Mouse (Mus musculus) liver, postnatal 0 days (tissue): Measurements from ENCODE around the gene Rnf115.

ENCODE experiments used
- CTCF ChIP-seq: sonication (generic); IDR thresholded peaks from 2 replicates; pipeline ENCODE4 v1.5.1; 2016; ENCODE audit warnings: antibody characterized with exemption, low read depth
- EP300 ChIP-seq: IDR thresholded peaks from 2 replicates; pipeline ENCODE4 v1.6.1; 2016; ENCODE audit warnings: antibody characterized with exemption, low read depth, mild to moderate bottlenecking

GRCm38 (mm10) chr3:96714286-96714685 is 13.2 kb upstream of the Rnf115 start:
- TF ChIP-seq CTCF (no peak), EP300 (no peak)
